Mouse (Mus musculus): ENCODE data around the gene Sgms2.

GRCm38 (mm10) chr3:131299908-131300307 is 191.3 kb downstream of the Sgms2 start:
- TF ChIP-seq MAX (IDR thresholded peaks at IDR 0.05) (no peak), CTCF (IDR thresholded peaks at IDR 0.05; ENCODE audit: control insufficient read depth, insufficient read depth, insufficient read length) (no peak)
